Mouse (Mus musculus): ENCODE data around the gene Olfr920. TPM values are rescaled to one million over a fixed set of nuclear protein-coding genes. Genes with fewer than 3 reads are reported as not detected.

Olfr920 gene
- 0.21 and 0.32 TPM in 2 replicates for polyA plus RNA-seq (2012; rRNA removed; ENCODE audit: low replicate concordance)

DNA sequence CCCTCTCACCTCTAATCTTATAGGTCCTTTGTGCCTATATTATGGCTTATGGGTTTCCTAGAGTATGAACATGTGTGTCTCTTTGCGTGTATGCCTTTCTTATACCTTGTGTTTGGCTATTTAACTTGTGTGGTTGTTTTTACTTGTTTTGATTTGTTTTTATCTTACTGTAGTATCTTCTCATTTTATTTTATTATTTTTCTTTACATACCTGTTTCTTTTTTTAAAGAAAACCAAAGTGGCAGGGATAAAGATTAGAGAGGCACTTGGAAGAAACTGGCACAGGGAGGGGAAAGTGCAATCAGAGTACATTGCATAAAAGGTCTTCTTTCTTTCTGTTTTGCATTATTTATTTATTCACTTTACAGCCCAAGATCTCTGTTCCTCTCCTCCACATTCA lies at the start of gene Olfr920:
TSS of gene Olfr920 (plus strand) at position 301 of the 400 bp plus-strand sequence.

DNA sequence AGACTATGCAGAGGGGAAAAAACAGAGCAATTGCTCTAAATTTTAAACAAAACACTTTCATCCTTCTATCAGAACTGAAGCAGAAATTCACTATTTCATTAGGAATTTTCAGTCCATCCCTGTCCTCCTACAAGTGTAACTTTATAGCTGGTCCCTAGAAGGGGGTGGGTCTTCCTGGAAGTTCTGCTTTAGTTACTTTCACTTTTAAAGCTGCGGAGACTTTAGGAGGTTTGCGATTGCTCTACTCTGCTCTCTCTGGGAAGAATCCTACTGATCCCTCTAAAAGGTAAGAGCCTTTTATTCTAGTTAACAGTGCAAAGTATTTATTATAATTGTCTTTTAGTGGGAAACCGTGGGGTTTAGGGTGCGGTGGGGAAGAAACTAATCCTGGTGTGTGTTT lies 34.0 kb upstream of the Olfr920 start, which contains the start of gene Vwa5a:
TSS of gene Vwa5a (plus strand) at position 167 of the 400 bp plus-strand sequence.

GRCm38 (mm10) chr9:38772768-38773167 lies 20.7 kb downstream of the Olfr920 start, which contains the start of gene Olfr921:
Gene Olfr921 (plus strand): TSS chr9:38773068.

Other genes with a start within 250 kb of the Olfr920 start
- gene Olfr911-ps1, start 230.7 kb upstream of the Olfr920 start, polyA plus RNA-seq (2012; rRNA removed; ENCODE audit: low replicate concordance) = not detected in 2 replicates
- not detected in 2 replicates for gene Olfr910, start 214.4 kb upstream of the Olfr920 start, polyA plus RNA-seq (2012; rRNA removed; ENCODE audit: low replicate concordance)
- not detected in 2 replicates for gene Olfr912, start 172.1 kb upstream of the Olfr920 start, polyA plus RNA-seq (2012; rRNA removed; ENCODE audit: low replicate concordance)
- gene Olfr913, start 159.5 kb upstream of the Olfr920 start, polyA plus RNA-seq (2012; rRNA removed; ENCODE audit: low replicate concordance) = not detected in 2 replicates
- not detected in 2 replicates for gene Olfr914, start 147.2 kb upstream of the Olfr920 start, polyA plus RNA-seq (2012; rRNA removed; ENCODE audit: low replicate concordance)
- gene Olfr916, start 92.4 kb upstream of the Olfr920 start, polyA plus RNA-seq (2012; rRNA removed; ENCODE audit: low replicate concordance) = not detected in 2 replicates
- gene Olfr917, start 86.5 kb upstream of the Olfr920 start, polyA plus RNA-seq (2012; rRNA removed; ENCODE audit: low replicate concordance) = not detected in 2 replicates
- not detected in 2 replicates for gene Olfr918, start 77.7 kb upstream of the Olfr920 start, polyA plus RNA-seq (2012; rRNA removed; ENCODE audit: low replicate concordance)
- not detected in 2 replicates for gene Olfr919, start 48.6 kb upstream of the Olfr920 start, polyA plus RNA-seq (2012; rRNA removed; ENCODE audit: low replicate concordance)
- gene Vwa5a, start 34.0 kb upstream of the Olfr920 start, polyA plus RNA-seq (2012; rRNA removed; ENCODE audit: low replicate concordance) = 29.9 and 35.9 TPM in 2 replicates
- not detected in 2 replicates for gene Olfr921, start 20.8 kb downstream of the Olfr920 start, polyA plus RNA-seq (2012; rRNA removed; ENCODE audit: low replicate concordance)
- gene Olfr922, start 62.3 kb downstream of the Olfr920 start, polyA plus RNA-seq (2012; rRNA removed; ENCODE audit: low replicate concordance) = not detected in 2 replicates
- gene Olfr923, start 74.2 kb downstream of the Olfr920 start, polyA plus RNA-seq (2012; rRNA removed; ENCODE audit: low replicate concordance) = not detected in 2 replicates
- not detected in 2 replicates for gene Olfr924, start 92.2 kb downstream of the Olfr920 start, polyA plus RNA-seq (2012; rRNA removed; ENCODE audit: low replicate concordance)
- not detected in 2 replicates for gene Olfr26, start 102.8 kb downstream of the Olfr920 start, polyA plus RNA-seq (2012; rRNA removed; ENCODE audit: low replicate concordance)
- gene Olfr926, start 124.8 kb downstream of the Olfr920 start, polyA plus RNA-seq (2012; rRNA removed; ENCODE audit: low replicate concordance) = not detected in 2 replicates
- gene Olfr930, start 177.5 kb downstream of the Olfr920 start, polyA plus RNA-seq (2012; rRNA removed; ENCODE audit: low replicate concordance) = not detected in 2 replicates
- not detected in 2 replicates for gene Olfr933, start 220.0 kb downstream of the Olfr920 start, polyA plus RNA-seq (2012; rRNA removed; ENCODE audit: low replicate concordance)
- not detected in 2 replicates for gene Olfr934, start 236.0 kb downstream of the Olfr920 start, polyA plus RNA-seq (2012; rRNA removed; ENCODE audit: low replicate concordance)
- not detected in 2 replicates for gene Olfr935, start 247.4 kb downstream of the Olfr920 start, polyA plus RNA-seq (2012; rRNA removed; ENCODE audit: low replicate concordance)

Data from subcutaneous adipose tissue, adult 2 months (tissue).